Mouse (Mus musculus) bone marrow macrophage, adult 2 months (primary cell): ENCODE results near the gene Iqschfp. TPM values are rescaled to one million over a fixed set of nuclear protein-coding genes. Genes with fewer than 3 reads are reported as not detected.
A peak's percentile ranks its signal among the peaks of the same experiment; 100 is the strongest.

Source experiments
- H3K27ac ChIP-seq: 2 replicates; pipeline ENCODE4 v1.5.1; 2012; ENCODE audit warnings: low read depth, low read length; ENCODE audit not compliant: insufficient read depth
- H3K4me1 ChIP-seq: 2 replicates; pipeline ENCODE4 v1.6.1; 2012; ENCODE audit warnings: low read length; ENCODE audit not compliant: control insufficient read depth, insufficient read depth
- H3K4me3 ChIP-seq: 2 replicates; pipeline ENCODE4 v1.5.1; 2012; ENCODE audit warnings: mild to moderate bottlenecking, low read length, moderate library complexity; ENCODE audit not compliant: insufficient read depth
- CTCF ChIP-seq: IDR thresholded peaks from 2 replicates; pipeline ENCODE4 v1.5.1; 2012; ENCODE audit warnings: low read depth, mild to moderate bottlenecking, low read length, moderate library complexity
- POLR2A ChIP-seq: IDR thresholded peaks from 2 replicates; pipeline ENCODE4 v1.6.1; 2012; ENCODE audit warnings: mild to moderate bottlenecking, low read depth, low read length, borderline replicate concordance
- polyA plus RNA-seq: library from polyadenylated mRNA; stranded (reverse); fragments of >200 nt; gene quantifications from 2 replicates; pipeline ENCODE4 v1.2.4, GENCODE M21; 2012; ENCODE audit not compliant: missing spikeins, insufficient read depth, insufficient read length

Iqschfp gene
- polyA plus RNA-seq, 1 experiment = not detected

DNA sequence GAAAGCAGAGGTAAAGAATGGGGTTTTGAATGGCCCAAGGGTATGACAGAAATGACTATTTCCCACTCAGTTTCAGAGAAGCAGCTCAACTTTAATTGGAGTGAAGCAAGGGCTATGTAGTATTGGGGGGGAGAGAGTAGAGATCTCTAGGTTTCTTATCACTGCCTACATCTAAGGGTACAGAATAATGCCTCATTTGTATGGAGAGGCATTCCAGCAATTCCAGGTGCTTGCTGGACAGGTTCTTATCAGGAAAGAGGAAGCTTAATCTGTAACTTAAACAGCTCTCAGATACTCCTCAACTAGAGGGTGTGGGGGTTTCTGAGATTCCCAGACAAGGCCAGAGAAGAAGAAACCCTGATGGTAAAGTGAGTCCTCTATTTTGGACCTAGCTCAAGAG lies 120.3 kb downstream of the Iqschfp start:
- Histone ChIP-seq H3K4me3 (no peak overlapping the region), H3K27ac (no peak overlapping the region), H3K4me1 (no peaks in the 10 kb centered on the region)
- TF ChIP-seq CTCF = no peak
- no peak for TF ChIP-seq POLR2A

DNA sequence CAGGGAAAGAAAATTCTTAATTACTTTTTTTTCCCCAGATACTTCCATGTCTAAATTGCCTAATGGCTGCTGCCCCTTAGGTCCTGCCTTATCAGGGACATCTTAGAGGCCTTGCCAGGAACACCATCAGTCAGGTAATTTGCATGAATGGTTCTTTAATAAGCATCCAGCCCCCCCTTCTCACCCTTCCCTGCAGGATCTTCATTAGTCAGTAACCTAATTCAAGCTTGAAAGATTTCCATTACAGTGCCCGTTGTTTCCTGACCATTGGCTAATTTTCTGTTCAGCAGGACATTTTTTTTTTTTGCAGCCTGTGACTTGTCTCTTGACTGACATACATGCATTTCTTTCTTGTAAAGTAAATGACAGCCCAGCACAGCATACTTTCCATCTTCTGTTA lies 123.8 kb downstream of the Iqschfp start:
- H3K4me1 ChIP-seq = no peaks in the 10 kb centered on the region
- H3K4me3 ChIP-seq = no peak overlapping the region
- H3K27ac ChIP-seq = no peak overlapping the region
- no peak for TF ChIP-seq CTCF
- no peak for TF ChIP-seq POLR2A

DNA sequence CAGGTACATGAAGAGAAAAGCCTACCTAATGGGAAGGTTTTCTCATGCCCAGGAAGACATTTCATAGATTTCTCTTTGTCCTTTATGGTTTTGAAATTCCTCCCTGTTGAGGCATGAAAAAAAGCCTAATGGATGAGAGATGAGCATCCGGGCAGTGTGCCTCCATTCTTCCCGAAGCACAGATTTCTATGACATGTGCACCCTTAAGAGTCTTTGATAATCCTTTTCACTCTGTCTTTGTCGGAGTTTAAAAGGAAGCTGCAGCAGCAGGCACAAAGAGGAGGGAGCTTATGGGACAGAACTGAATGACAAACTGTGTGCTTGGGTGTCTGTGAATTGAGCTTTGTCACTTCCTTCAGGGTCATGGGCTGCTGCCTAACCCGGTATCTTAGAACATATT lies 127.4 kb downstream of the Iqschfp start:
- Histone ChIP-seq H3K4me3 (no peak overlapping the region), H3K27ac (no peak overlapping the region), H3K4me1 (no peaks in the 10 kb centered on the region)
- TF ChIP-seq POLR2A = no peak
- no peak for TF ChIP-seq CTCF

DNA sequence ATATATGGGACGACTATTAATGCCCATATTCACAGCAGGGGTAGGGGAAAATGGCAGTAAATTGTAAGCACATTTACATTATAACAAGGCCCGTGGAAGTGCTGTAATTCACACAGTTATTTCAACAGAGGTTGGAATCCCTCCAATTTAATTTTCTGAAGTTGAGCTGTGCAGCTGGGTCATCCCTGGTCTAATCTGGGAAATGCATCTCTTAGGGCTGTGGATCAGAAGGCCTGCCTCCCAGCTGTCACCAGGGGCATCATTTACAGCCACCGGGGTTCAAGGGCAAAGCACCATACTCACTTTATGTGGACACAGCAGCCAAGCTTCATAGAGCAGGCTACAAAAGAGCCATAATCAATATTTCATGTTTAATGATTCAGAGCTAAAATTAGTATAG lies 144.1 kb downstream of the Iqschfp start:
- no peaks in the 10 kb centered on the region for H3K4me1 ChIP-seq
- H3K4me3 ChIP-seq = no peak overlapping the region
- TF ChIP-seq CTCF = no peak
- no peak for TF ChIP-seq POLR2A
- no peak overlapping the region for H3K27ac ChIP-seq

DNA sequence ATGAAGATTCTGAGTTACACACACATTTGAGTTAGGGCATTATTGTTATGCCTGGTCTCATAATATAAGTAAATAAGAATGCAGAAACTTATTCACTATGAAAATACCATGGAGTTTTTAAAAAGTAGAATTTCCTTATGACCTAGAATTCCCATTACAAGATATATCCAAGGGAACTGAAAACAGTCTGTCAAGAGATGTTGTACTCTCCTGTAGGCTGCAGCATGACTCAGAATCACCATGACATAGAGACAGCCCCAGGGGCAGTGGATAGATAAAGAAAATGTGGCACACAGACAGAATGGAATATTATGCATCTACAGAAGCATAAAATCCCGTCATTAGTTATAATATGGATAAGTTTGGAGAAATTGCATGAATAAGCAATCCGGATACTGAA lies 150.9 kb downstream of the Iqschfp start:
- Histone ChIP-seq H3K4me3 (no peak overlapping the region), H3K4me1 (no peaks in the 10 kb centered on the region), H3K27ac (no peak overlapping the region)
- TF ChIP-seq CTCF (no peak), POLR2A (no peak)

DNA sequence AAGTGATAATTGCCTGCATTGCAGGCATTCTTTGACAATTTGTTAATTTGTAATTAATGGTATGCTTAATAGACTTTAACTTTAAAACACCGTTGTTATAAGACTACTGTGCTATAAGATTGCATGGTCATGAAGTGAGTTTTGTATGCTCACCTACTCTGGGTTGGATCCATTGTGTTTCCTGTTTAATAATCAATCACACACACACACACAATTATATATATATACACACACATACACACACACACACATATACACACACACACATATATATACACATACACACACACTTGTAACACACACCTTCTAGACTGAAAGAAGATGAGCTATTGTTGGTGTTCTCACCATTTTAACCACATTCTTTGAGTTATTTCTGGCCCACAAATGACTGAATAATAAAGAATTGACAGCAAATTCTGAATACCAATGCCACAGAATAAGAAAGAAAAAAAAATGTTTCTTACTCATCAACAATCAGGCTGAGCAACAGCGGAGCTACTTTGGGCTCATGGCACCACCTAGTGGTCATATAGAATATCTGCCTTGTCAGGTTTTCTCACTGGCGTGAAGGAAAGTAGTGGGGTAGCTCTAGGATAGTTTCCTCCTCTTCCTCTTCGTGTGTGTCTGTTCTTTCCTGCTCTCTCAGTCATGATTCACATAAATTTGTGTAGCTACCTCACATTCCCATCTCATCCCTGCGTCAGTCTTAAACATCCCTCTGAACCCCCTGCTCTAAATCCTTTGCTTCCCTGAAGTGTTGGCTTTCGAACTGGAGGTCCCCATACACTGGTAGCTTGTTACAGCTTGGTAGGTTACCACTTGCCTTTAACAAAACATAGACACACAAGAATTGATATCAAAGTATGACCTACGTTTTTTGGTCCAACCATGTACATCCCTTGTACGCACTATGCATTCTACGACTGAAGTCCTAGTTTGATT lies 153.7 kb downstream of the Iqschfp start:
- no peak for TF ChIP-seq POLR2A
- TF ChIP-seq CTCF = no peak
- H3K27ac ChIP-seq = no peak overlapping the region
- H3K4me1 ChIP-seq = no peaks in the 10 kb centered on the region
- H3K4me3 ChIP-seq = no peak overlapping the region

DNA sequence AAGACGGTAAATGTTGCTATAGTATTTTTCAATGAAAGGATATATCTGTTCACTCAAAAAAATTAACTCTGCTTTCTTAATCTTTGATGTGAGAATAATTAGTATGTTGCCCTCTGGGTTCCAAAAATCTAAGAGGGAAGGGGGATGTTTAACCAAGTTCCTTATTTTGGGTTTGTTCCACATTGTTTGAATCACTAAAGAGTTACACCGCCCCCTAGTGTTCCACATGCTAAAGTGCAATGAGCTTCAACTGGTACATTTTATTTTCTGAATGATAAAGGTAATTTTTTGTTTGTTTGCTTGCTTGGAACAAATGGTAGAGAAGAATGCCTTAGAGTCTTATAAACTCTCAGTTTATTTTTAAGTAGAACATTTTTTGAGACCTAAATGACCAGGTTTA lies 161.5 kb downstream of the Iqschfp start:
- H3K4me1 ChIP-seq = no peaks in the 10 kb centered on the region
- no peak overlapping the region for H3K27ac ChIP-seq
- H3K4me3 ChIP-seq = no peak overlapping the region
- TF ChIP-seq CTCF (no peak), POLR2A (no peak)

DNA sequence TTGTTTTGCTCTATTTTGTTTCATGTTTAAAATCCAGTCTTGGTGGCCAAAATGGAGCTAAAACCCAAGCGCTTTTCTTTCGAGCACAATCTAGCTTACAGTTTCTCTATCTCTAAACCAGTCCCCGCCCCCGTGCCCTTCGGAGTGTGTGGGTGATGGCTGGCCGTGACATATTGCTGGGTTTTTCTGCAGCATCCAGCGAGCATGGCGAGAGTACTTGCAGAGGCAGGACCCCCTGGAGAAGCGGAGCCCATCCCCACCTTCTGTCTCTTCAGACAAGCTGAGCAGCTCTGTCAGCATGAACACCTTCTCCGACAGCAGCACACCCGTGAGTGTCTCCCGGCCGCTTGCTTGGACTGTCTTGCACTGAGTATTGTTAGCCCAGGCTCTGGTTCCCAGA lies 163.0 kb downstream of the Iqschfp start:
- no peak overlapping the region for H3K4me3 ChIP-seq
- H3K4me1 ChIP-seq = no peaks in the 10 kb centered on the region
- no peak overlapping the region for H3K27ac ChIP-seq
- TF ChIP-seq POLR2A (no peak), CTCF (no peak)

DNA sequence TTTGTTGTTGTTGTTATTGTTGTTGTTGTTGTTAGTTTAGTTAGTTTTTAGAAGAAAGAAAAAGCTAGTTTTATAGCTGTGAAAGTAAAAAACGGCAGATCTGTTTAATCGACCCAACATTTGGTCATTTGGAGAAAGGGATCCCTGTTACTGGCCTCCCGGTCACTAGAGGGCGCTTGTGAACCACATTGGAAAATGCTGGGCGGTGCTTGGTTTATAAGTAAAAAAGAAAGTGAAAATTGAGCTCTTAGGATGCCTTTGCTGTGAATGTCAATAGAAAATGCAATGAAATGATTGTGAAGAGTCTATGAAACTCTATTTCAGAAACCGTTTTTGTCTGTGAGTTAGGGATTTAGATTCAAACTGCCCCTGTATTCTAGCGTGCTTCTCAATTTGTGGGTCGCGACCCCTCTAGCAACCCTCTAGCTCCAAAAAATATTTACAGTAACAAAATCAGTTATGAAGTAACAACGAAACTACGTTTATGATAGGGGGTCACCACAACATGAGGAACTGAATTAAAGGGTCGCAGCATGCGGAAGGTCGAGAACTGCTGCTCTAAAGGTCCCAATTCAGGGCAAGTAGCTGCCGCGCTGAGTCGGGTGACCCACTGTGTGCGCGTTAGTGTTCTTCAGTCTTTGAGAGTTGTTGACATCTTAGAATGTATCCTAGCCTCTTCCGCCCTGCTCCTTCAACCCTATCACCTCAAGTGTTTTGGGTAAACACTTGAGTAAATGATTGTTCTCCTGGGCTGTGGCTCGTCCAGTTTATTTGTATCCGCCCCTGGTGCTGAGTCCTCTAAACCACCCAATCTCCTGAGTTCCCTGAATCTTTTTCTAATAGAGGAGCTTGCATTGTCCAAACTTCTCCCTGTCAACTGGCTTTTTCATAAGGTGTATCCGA lies 164.6 kb downstream of the Iqschfp start:
- H3K4me3 ChIP-seq = peak overlapping the region; percentile 67
- TF ChIP-seq POLR2A (no peak), CTCF (peak; percentile 59)
- no peak overlapping the region for H3K27ac ChIP-seq
- no peaks in the 10 kb centered on the region for H3K4me1 ChIP-seq
